Mouse (Mus musculus) thymus, postnatal 36 days (tissue): Measurements from ENCODE around the gene 2310061I04Rik.
"Not testable (repeated sequence)": the region's sequence is repeated elsewhere in the genome, so short reads cannot be mapped to it uniquely, and the experiment has no call there.

ENCODE experiments used
- DNase-seq, 2 experiments: peaks; one replicate each; pipeline ENCODE4 v3.0.0; 2022; ENCODE audit warnings: mixed read lengths in 2 of 2

2310061I04Rik gene

DNA sequence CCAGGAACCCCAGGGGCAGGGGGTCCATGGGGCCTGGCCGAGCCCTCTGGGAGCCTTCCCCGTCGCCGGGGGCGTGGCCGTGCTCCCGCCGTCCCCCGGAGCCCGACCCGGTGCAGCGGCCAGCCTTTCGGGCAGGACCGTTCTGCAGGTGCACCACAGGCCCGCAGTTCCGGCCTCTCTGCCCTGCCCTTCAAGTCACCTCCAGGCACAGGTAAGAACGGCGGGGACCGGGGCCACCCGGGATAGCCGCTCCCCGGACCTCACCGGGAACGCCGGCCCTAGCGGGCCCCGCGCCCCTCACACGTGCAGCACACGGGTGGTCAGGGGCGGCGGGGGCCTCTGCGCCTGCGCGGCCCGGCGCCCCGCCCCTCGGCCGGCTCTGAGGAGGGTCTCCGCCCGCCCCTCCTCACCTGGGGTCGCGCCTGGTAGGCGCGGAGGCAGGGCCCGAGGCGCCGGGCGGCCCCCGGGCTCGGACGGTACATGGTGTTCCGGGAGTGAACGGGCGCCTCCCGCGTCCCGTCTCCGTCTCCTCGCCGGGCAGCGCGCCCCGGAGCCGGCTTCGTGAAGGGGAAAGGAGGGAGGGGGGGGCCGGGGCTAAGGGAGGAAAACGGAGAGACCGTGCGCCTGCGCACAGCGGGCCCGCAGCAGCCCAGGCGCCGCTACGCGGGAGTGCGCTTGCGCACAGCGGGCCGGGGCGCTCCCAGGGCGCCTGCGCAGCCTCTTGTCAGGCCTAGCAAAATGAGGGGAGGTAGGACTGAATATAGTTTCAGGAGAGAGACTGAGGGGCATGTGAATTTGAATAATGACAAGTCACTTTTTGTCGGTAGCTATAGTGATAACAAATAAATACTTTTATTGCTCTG, at the start of gene 2310061I04Rik:
2310061I04Rik (minus strand) TSS at position 651 of the 863 bp plus-strand sequence.
- peak; percentile 92 to 95 for DNase-seq

DNA sequence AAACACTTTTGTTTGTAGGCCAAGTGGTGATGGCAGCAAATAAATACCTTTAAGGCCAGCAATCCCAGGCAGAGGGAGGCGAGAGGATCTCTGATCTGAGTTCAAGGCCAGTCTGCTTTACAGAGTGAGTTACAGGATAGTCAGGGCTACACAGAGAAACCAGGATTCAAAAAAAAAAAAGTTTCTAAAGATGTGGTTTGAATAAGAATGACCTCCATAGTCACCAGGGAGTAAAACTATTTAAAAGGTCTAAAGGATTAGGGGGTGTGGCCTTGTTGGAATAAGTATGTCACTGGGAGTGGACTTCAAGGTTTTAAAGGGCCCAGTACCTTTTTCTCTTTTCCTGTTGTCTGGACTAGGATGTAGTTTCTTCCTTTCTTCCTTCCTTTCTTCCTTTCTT, 42.7 kb upstream of the 2310061I04Rik start:
- DNase-seq: no peak

DNA sequence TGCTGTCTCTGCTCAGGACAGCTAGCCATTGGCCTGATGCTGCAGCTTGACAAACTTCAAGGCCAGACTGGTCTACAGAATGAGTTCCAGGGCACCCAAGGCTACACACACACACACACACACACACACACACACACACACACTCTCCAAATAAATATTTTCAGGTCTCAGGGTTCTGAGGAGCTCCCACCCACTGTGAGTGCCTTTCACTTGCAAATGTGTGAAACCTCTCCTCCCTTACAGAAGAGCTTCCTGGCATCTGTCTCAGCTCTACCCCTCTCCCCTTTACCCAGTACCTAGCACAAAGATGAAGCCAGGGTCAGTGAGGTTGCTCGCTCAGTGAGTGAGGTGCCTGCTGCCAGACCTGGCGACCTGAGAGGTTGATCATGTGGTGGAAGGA, 41.9 kb upstream of the 2310061I04Rik start:
- no peak for DNase-seq

DNA sequence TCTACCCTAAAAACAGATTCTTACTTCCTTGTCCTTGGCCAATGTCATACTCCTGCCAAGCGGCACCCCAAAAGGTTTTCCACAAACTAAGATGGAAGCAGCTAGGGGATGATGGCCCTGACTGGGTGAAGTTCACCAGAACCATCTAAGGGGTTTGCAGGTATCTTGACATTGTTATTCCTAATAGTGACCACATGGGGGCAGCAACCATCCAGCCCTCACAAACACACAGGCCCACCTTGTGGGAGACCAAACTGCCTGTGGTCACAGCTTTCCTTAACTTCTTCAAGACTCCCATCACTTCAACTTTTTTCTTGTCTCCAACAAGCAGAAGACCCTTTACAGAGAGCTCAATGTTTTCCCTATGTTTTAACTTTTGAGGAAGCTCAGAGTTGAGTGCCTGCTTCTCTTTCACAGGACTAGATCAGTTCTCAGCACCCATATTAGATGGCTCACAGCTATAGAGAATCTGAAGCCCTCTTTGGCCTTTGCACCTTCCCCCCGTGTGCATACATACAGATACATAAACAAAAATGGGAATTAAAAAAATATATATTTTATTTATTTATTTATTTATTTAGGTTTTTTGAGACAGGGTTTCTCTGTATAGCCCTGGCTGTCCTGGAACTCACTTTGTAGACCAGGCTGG, 40.6 kb upstream of the 2310061I04Rik start:
- DNase-seq: peak; percentile 36 to 54

DNA sequence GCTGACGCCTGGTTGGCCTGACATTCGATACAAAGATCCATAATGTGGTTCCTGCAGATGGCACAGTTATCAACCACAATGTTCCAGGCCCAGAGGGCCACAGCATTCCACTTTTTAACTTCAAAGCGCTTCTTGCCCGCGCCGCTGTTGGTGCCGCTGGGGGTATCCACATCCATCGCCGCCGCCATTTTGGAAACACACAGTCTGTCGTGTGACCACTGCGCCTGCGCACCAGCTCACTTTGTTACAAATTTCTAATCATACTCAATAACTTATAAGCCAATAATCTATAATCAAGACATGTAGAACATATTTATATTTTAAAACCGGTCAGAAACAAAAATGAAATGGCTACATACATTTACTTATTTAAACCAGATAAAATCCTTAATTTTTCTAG, 38.5 kb upstream of the 2310061I04Rik start:
- DNase-seq: not testable (repeated sequence)

DNA sequence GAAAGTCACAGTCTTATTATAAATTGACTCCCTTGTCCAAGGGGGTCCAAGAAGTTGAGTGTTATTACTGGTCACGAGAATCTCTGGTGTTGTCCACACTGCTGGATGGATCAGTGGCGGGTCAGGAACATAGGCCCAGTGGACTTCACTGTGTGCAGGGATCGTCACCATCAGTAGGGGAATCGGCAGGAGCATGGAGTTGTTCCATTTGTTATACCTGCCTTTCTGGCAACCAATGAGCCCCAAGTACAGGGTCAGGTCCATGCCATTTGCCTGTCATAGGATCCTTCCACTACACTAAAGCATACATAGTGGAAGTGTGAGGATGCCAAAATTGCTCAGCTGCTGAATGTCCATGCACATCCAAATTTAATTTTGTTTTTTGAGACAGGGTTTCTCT, 35.4 kb upstream of the 2310061I04Rik start:
- no peak for DNase-seq

DNA sequence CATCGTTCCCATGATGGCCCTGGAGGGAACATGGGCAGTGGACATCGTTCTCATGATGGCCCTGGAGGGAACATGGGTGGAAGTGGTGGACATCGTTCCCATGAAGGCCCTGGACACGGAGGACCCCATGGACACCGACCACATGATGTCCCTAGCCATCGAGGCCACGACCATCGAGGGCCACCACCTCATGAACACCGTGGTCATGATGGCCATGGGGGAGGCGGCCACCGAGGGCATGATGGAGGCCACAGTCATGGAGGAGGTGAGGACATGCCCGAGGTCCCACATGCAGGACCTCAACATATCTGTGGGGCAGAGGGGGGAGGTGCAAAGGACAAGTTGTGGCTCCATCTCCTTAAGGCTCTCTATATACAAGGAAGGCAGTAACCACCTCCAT, 33.4 kb upstream of the 2310061I04Rik start:
- no peak for DNase-seq

DNA sequence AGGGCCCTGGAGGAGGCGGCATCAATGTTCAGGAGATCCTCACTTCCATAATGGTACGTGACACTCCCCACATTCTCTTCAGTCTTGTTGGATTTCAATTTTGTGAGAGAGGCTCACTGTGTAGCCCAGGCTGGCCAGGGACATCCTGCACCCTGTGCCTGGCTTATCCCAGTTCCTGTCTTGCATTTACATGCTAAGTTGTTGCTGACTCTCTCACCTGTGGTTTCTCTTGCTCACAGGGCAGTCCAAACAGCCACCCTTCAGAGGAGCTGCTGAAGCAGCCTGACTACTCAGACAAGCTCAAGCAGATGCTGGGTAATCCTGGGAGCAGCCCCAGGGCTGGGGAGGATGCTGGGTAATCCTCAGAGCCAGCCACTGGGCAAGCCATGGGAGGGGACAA, 32.3 kb upstream of the 2310061I04Rik start:
- no peak for DNase-seq

DNA sequence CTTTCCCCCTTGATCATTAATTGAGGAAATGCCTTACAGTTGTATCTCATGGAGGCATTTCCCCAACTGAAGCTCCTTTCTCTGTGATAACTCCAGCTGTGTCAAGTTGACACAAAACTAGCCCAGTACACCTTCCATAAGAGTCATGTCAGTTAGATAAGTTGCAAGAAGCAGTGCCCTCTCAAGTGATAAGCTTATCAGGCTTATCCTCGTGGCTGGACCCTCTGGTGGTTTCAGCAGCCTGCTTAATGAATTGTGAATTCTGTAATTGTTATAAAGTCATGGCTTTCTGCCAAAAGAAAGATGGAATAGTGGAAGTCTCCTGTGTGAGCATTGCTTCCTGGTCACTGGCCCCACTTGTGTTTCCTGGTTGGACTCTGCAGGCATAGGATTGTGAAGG, 30.2 kb upstream of the 2310061I04Rik start:
- no peak for DNase-seq

DNA sequence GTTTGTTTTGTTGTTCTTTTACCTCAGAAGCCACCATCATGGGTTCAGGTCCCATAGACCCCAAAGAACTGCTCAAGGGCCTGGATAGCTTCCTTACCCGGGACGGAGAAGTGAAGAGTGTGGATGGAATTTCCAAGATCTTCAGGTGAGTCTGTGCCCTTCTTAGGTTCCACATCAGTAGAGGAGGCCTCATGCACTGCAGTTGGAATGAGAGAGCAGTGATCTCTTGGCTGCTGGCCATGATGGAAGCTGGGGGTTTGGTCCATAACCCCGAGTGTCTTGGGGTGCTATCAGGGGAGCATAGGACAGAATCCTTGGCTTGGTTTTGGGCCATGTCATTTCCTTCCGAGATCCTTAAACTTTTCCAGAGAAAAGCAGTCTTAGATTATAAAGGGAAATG, 26.1 kb upstream of the 2310061I04Rik start:
- no peak for DNase-seq

DNA sequence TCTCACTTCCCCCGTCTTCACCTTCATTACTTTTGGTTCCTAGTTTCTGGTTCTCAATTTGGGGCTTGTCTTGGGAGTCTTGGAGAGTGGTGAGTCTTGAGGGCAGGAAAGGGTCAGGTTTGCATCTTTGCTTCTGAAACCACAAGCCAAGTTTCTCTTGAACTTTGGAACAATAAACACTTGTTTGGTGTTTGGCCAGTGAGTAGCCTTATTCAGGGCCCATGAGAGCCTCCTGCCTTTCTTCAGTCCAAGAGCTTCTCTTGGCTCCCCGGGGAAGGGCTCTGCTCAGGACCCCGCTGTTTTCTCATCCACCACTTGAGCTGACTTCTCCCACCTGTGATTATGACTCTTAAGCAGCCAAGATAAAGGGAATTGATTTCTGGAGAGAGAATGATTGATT, 25.3 kb upstream of the 2310061I04Rik start:
- no peak for DNase-seq

DNA sequence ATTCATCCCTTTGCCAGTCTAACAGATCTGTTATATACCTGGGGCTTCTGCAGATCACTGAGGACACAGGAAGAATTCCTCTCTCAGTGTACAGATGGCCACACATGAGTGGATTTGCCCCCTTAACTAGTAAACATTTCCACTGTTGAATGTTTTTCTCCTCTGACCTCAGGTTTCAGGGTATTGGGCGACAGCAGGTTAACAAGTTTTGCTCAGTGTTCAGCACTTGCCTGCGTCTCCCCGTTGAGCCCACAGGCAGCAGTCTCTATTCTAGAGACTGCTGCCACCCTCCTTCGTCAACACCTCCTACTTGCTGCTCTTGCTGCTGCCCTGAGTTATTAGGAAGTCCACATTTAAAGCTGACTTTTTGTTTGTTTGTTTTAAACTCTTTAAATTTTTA, 24.5 kb upstream of the 2310061I04Rik start:
- no peak for DNase-seq

DNA sequence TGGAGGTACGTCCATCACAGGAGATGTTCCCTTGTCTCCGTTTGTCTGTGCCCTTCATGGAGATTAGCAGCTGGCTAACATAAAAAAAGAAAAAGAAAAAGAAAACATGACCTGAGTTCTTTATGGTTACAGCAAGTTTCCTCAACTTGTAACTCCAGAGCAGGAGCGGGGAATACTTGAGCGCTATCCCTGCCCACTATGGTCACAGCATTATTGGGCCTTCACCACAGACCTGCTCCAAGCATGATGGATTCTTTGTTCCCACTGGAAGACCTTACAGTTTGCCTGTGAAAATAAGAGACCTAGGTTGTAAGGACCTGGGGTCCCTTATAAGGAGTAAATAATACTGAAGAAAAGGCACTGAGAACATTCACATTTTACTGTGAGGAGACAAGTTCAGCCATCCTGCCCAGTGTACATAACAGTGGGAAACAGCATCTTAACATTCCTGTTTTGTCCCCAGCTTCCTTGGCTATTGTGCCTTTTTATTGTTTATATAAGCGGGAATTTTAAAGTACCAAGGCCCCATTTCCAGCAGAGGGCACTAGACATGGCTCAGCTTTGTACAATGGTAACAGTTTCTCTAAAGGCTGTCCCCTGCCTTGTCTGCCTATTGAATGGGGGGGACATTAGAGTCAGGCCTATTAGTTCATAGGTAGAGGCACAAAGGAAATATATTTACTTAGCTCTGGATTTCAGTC, 23.8 kb upstream of the 2310061I04Rik start:
- no peak for DNase-seq

DNA sequence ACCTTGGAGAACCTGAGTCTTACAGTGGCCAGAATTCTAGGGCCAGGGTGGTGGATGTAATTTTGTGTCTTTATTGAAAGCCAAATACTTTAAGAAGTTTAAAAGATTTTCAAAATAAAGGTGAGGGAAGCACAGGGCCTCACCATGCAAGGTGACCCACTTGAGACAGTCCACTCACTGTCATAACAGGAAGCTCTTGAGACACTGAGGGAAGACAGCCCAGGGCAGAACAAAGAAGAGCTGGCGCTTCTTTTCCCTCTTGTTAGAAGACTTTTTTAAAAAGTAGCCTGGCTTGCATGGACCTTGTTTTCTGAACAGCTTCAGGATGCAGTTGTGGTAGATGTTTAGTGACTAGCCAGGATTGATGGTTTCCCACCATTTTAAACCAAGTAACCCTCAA, 23.2 kb upstream of the 2310061I04Rik start:
- DNase-seq: no peak

DNA sequence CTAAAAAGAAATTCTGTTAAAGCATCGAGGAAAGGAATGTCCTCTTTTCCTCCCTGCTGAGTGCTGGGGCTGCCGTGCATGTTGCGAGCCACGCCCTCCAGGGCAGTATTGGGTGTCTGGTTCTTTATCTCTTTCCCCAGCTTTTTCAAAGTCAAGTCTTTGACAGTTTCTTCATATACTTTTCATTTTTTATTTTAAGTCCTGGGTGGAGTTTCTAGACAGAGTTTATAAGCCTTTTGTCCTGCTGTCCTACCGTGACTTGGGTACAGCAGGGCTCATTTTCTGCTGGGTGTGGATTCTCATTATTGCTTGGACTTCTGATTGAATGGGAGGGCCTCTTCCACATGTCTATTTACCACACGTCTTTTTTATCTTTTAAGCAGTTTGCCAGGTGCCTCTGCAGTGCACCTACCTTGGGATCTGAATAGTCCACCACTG, 22.7 kb upstream of the 2310061I04Rik start:
- DNase-seq: no peak

DNA sequence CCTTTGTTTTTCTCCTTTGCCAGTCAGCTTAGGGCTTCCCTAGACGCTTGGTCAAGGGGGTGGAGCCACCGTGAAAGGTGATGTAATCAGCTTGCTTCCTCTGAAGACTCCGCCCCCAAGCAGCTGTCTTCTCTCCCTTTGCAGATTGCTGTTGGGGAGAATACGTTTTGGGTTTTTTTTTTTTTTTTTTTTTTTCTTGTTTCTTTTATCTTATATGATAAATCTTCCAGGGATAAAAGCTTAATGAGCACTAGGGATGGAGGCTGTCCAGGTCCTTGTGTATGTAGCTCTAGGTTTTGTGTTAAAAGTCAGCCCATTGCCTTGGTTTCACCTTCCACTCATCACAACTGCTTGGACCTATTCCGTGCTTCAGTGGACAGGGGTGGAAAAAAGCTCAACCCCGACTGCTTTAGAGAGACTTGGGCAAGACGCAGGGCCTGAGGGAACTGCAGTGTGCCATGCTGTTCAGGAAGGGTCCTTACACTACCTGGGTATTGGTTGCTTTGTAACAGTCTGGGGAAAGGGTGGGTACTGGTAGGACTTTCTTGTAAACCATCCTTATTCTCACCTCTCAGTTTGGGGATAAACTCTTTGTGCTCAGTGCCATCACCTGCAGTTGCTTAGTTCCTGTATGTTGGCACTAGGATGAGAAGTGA, 22.0 kb upstream of the 2310061I04Rik start:
- peak; percentile 94 to 98 for DNase-seq

DNA sequence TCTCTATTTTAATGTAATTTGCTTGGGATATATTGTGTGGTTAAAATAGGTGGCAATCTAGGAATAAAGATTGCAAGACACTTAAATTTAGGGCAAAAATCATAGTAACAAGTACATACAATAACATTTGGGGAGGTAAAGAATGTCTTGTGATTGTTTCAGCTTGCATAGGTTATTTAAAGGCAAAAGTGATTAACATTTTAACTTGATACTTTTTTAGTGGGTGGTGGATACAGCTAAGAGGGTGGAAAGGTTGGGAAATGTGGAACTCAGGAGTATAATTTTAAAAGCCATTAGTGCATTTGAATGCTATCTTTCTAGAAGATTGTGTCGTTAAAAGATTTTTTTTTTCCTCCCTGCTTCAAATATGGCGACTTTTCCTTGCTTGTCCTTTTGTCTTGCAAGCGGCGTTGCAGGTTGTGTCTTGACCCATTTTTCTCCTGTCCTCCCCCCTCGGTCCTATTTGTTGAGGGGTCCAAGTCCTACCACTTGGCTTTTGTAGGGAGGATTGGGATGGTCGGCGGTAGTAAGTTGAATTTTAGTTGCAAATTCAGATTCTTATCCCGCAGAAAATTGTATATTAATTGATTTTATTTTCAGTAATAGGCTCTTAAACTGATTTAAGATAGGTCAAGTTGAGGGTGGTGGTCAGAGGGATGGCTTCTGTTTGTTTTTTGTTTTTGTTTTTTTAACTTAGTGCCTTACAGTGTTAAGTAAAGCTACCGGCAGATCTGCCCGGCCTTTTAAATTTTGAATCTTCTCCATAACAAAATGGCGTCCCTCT, 21.2 kb upstream of the 2310061I04Rik start:
- peak; percentile 43 to 44 for DNase-seq

DNA sequence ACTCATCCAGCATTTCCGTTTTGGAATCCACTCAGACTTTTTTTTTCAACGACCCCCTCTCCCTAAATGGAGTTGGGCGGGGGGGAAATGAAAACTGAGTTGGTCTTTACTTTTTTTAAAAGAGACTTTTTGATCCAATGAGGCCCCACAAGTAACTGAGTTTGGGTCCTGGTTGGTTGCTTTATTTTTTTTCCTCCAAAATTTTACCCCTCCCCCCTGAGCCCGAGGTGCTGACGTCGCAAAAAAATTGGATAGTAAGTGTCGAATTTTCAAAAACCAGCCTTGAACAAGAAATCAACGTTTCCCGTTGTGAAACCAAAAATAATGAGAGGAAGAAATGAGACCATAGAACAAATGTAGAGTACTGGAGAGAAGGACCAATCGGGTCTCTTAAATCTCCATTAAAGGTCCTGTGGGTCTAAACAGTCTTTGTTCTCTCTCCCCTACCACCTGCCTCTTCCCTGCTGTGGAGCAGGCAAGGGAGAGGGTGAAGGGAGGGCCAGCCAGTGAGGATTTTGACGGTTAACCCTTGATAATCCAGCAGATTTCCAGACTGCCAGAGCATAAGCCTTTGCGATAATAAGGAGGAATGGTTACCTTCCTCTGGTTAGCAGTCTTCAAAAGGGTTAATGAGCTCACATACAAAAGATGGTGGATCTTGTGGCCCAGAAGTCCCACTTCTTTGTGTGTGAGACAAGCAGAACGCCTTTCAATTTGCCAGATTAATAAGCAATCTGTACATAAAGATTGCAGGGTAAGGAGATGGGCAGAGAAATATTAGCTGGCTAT, 20.4 kb upstream of the 2310061I04Rik start:
- peak; percentile 51 to 52 for DNase-seq

DNA sequence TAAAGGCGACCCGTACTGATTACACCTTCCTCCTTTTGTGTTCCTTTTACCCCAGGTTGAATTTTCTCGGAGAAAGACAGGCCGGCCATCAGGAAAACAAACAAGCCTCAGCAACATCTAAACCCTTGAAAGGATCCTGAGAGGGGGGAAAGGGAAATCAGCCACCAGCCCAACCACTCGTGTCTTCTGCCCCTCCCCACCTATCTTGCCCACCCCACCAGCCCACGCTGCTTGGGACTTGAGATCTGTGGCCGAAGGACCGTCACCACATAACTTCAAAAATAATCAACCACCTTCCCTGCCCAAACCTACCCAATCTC, 19.9 kb upstream of the 2310061I04Rik start:
- DNase-seq: peak in 1 of 2 experiments; percentile 60

DNA sequence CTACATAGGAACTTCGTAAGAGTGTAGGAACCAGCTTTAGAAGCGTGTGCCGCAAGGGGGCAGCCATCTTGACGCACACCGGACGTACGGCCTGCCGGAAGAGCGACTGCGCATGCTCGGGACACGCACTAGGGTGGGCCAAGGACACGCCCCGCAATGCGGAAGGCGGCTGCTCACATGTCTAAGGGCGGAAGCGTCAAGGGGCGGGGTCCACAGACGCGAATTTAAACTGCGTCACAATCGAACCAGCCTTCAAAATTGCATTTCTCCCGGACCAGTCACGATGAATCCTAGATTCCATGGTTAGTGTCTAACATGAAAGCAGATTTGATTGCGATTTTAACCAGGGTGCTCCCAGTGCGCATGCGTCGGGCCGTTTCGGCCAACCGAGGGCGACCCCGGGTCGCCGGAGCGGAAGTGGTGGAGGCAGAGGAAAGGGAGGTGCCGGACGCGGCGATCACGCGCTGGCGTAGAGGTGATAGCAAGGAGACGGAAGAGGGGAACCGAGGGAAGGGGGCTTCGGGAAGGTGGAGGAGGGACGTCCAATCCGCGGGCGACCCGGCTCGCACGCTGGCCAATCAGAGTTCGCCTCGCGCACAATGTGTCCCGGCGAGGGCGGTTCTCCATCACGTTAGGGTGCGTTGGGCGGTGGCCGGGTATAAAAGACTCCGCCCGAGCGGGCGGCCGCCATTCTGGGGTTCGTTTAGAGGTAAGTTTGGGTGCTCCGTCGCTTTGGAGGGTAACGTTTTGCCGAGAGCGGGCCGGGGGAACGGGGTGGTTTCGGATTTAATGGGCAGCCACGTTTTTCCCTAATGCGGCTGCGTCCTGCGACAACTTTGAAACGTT, 19.3 kb upstream of the 2310061I04Rik start, which contains the start of the genes Mrps18b and Ppp1r10:
Mrps18b (minus strand) TSS at position 93 of the 846 bp plus-strand sequence.
Ppp1r10 (plus strand) TSS at position 138 of the 846 bp plus-strand sequence.
- peak; percentile 98 to 99 for DNase-seq
